Mouse (Mus musculus) stomach, embryonic 14.5 days (tissue): ENCODE results near the gene Cphx1. TPM values are rescaled to one million over a fixed set of nuclear protein-coding genes. Genes with fewer than 3 reads are reported as not detected.
"Not testable (repeated sequence)": the region's sequence is repeated elsewhere in the genome, so short reads cannot be mapped to it uniquely, and the experiment has no call there.

ENCODE experiments used
- ATAC-seq: fragments of 200-750 bp; cut with Nextera tagmentation; 2 replicates; pipeline ENCODE4 v1.8.0; 2017; ENCODE audit warnings: low read depth, moderate TSS enrichment; ENCODE audit not compliant: insufficient number of reproducible peaks, insufficient read depth, low FRiP score
- H3K27ac ChIP-seq: fragments of 300-500 bp; sonication (generic); 2 replicates; pipeline ENCODE4 v1.5.1; 2014; ENCODE audit warnings: mild to moderate bottlenecking, low read length, moderate library complexity, mixed read lengths
- H3K27me3 ChIP-seq: fragments of 300-500 bp; sonication (generic); 2 replicates; pipeline ENCODE4 v1.6.1; 2014; ENCODE audit warnings: low read length, control low read depth, mixed read lengths; ENCODE audit not compliant: control insufficient read depth, insufficient read depth
- H3K36me3 ChIP-seq: fragments of 300-500 bp; sonication (generic); 2 replicates; pipeline ENCODE4 v1.6.1; 2014; ENCODE audit warnings: mild to moderate bottlenecking, control low read depth, low read length, moderate library complexity, mixed read lengths; ENCODE audit not compliant: control insufficient read depth, insufficient read depth
- H3K4me1 ChIP-seq: fragments of 300-500 bp; sonication (generic); 2 replicates; pipeline ENCODE4 v1.6.1; 2014; ENCODE audit warnings: low read length, control low read depth, mixed read lengths; ENCODE audit not compliant: control insufficient read depth, insufficient read depth
- H3K4me2 ChIP-seq: fragments of 300-500 bp; sonication (generic); replicated peaks from 2 replicates; pipeline ENCODE4 v1.6.1; 2014; ENCODE audit warnings: low read depth, low read length, control low read depth
- H3K4me3 ChIP-seq: fragments of 300-500 bp; sonication (generic); 2 replicates; pipeline ENCODE4 v1.5.1; 2014; ENCODE audit warnings: low read depth, low read length, control low read depth
- H3K9ac ChIP-seq: fragments of 300-500 bp; sonication (generic); replicated peaks from 2 replicates; pipeline ENCODE4 v1.6.1; 2014; ENCODE audit warnings: low read depth, mild to moderate bottlenecking, control low read depth, low read length, moderate library complexity, mixed read lengths
- H3K9me3 ChIP-seq: fragments of 300-500 bp; sonication (generic); 2 replicates; pipeline ENCODE4 v1.6.1; 2016; ENCODE audit warnings: low read depth, low read length, control low read depth; ENCODE audit not compliant: control insufficient read depth
- WGBS: fragments of 180-500 bp; shearing (Covaris S2); extraction: QIAGEN DNeasy Blood & Tissue Kit; methylation state at CpG from one replicate; pipeline ENCODE4 v1.1.7; 2014; 5-methylcytosine and 5-hydroxymethylcytosine counted together
- polyA plus RNA-seq: library from polyadenylated mRNA; unstranded; fragments of >200 nt; fragmentation: Nextera tagmentation; extraction: Ambion mirVana; gene quantifications from 2 replicates; pipeline ENCODE4 v1.2.1, GENCODE M21; 2014

Gene Cphx1
- polyA plus RNA-seq, 1 experiment from 2014 or later: 0.20 TPM

GRCm38 (mm10) chr14:25926814-25927561, 11.1 kb upstream of the Cphx1 start:
- peak; percentile 92 for ATAC-seq
- not testable (repeated sequence) for H3K27ac ChIP-seq, H3K9ac ChIP-seq, H3K4me1 ChIP-seq, H3K9me3 ChIP-seq, H3K36me3 ChIP-seq, H3K4me2 ChIP-seq, H3K27me3 ChIP-seq, H3K4me3 ChIP-seq
- WGBS: no CpG with 5 or more reads among the region's 44 CpGs

GRCm38 (mm10) chr14:25927562-25927881, 10.6 kb upstream of the Cphx1 start, which contains the start of gene Tmem254a:
Tmem254a (minus strand) TSS chr14:25927672.
- H3K4me2 ChIP-seq, H3K4me3 ChIP-seq, H3K9me3 ChIP-seq, H3K27ac ChIP-seq, H3K27me3 ChIP-seq, H3K9ac ChIP-seq, H3K4me1 ChIP-seq, H3K36me3 ChIP-seq: not testable (repeated sequence)
- WGBS: no CpG with 5 or more reads among the region's 10 CpGs
- peak; percentile 88; the same call in 1 of the 2 replicates for ATAC-seq

GRCm38 (mm10) chr14:25936867-25937630, 1.1 kb upstream of the Cphx1 start:
- H3K4me3 ChIP-seq, H3K9ac ChIP-seq, H3K9me3 ChIP-seq, H3K36me3 ChIP-seq, H3K27ac ChIP-seq, H3K4me1 ChIP-seq, H3K4me2 ChIP-seq, H3K27me3 ChIP-seq: not testable (repeated sequence)
- WGBS: no CpG with 5 or more reads among the region's 5 CpGs
- 0 out of 2 replicates have a peak, but pooled peaks have one; percentile 63 for ATAC-seq

GRCm38 (mm10) chr14:25957861-25958260, 19.8 kb downstream of the Cphx1 start:
- not testable (repeated sequence) for H3K36me3 ChIP-seq, H3K9me3 ChIP-seq, ATAC-seq, H3K4me2 ChIP-seq, H3K27ac ChIP-seq, H3K9ac ChIP-seq, H3K27me3 ChIP-seq, H3K4me3 ChIP-seq, H3K4me1 ChIP-seq
- WGBS: no CpG with 5 or more reads among the region's 3 CpGs

- not testable (repeated sequence) for H3K4me3 ChIP-seq
These were observed 40.5 kb downstream of the Cphx1 start, which contains the start of gene Duxbl1 for GRCm38 (mm10) chr14:25978371-25979241. Duxbl1 (plus strand) TSS chr14:25978577.

GRCm38 (mm10) chr14:25979242-25979941, 41.3 kb downstream of the Cphx1 start:
- not testable (repeated sequence) for H3K27me3 ChIP-seq, H3K9me3 ChIP-seq, H3K36me3 ChIP-seq, H3K4me3 ChIP-seq, H3K4me1 ChIP-seq, H3K4me2 ChIP-seq, H3K9ac ChIP-seq, ATAC-seq
- WGBS: under 1% methylated on average over 6 of the region's 13 CpGs
- peak overlapping the region; percentile 67; the same call in 1 of the 2 replicates for H3K27ac ChIP-seq

More at GRCm38 (mm10) chr14:25978371-25979241, 40.5 kb downstream of the Cphx1 start, which contains the start of gene Duxbl1:
- H3K4me1 ChIP-seq, H3K4me2 ChIP-seq, H3K9me3 ChIP-seq, H3K36me3 ChIP-seq, H3K27me3 ChIP-seq, H3K9ac ChIP-seq: not testable (repeated sequence)
- peak; percentile 88; the same call in 1 of the 2 replicates for ATAC-seq
- WGBS: no CpG with 5 or more reads among the region's 25 CpGs
- H3K27ac ChIP-seq: peak within 1 kb of the TSS; percentile 67; the same call in 1 of the 2 replicates

GRCm38 (mm10) chr14:25981880-25982279, 43.8 kb downstream of the Cphx1 start:
- H3K9me3 ChIP-seq, H3K4me1 ChIP-seq, H3K4me3 ChIP-seq, H3K9ac ChIP-seq, H3K36me3 ChIP-seq, H3K27ac ChIP-seq, H3K27me3 ChIP-seq, ATAC-seq, H3K4me2 ChIP-seq: not testable (repeated sequence)
- 26% methylated on average over 5 of the region's 9 CpGs for WGBS
